8 mouse cellular contexts compared by ENCODE assay signal in genomic region chr8:126586599-126587577, GRCm38 (mm10). TPM values are rescaled to one million over a fixed set of nuclear protein-coding genes. Genes with fewer than 3 reads are reported as not detected.
DNase-seq lines count a peak whose midpoint lies in the region; ATAC-seq and TF ChIP-seq lines count a peak whose summit lies in the region.

No protein-coding gene starts in this region.

- DNase-seq in heart, adult 2 months, result no peak
- no peak for DNase-seq in heart, postnatal 25 days (ENCODE audit: low spot score)
- no peak for DNase-seq in thymus, adult 2 months
- DNase-seq in thymus, postnatal 14 days, result no peak
- no peak for DNase-seq in c-Kit-positive CD71-positive TER-119-positive erythroid progenitor cells, embryonic 14.5 days (ENCODE audit: low spot score)
- DNase-seq in left cerebral cortex, adult 8-10 months (ENCODE audit: low spot score in 2 of 2), result no peak
- DNase-seq in left cerebral cortex, postnatal 36 days (ENCODE audit: low spot score in 2 of 2), result no peak

- 48% methylated on average over 10 of the region's 10 CpGs for WGBS in heart, adult 2 months
- 61% methylated on average over 10 of the region's 10 CpGs for WGBS in thymus, adult 2 months
- WGBS in limb, embryonic 15.5 days, result 64% methylated on average over 10 of the region's 10 CpGs

- no peaks in the 10 kb centered on the region for H3K27me3 ChIP-seq in heart, adult 2 months (ENCODE audit: control insufficient read depth, insufficient read depth, low read length)
- no peaks in the 10 kb centered on the region for H3K27me3 ChIP-seq in thymus, adult 2 months (ENCODE audit: control insufficient read depth, insufficient read depth, low read length)
- H3K27me3 ChIP-seq in limb, embryonic 15.5 days, result no peaks in the 10 kb centered on the region

- TF ChIP-seq EP300 in heart, adult 2 months (IDR thresholded peaks at IDR 0.05; ENCODE audit: insufficient read depth, low read depth, low read length), result no peak

- peaks cover 31% of the 10 kb centered on the region for H3K36me3 ChIP-seq in heart, adult 2 months (ENCODE audit: control insufficient read depth, insufficient read depth, low read length)
- peaks cover 4% of the 10 kb centered on the region; the same call in 1 of the 2 replicates for H3K36me3 ChIP-seq in thymus, adult 2 months (ENCODE audit: control insufficient read depth, insufficient read depth, low read length)
- H3K36me3 ChIP-seq in limb, embryonic 15.5 days, result peaks cover 9% of the 10 kb centered on the region; the same call in 1 of the 2 replicates

- peaks cover 26% of the 10 kb centered on the region for H3K4me1 ChIP-seq in heart, adult 2 months (ENCODE audit: control insufficient read depth, insufficient read depth, low read length)
- peaks cover 34% of the 10 kb centered on the region for H3K4me1 ChIP-seq in thymus, adult 2 months (replicated peaks; ENCODE audit: control insufficient read depth, insufficient read depth, low read length)
- peaks cover 58% of the 10 kb centered on the region for H3K4me1 ChIP-seq in limb, embryonic 15.5 days

- intact Hi-C loops in heart, adult 2 months (cut with DNase I), result no loop called here
- intact Hi-C loops in heart, postnatal 25 days (cut with DNase I), result no loop called here
- intact Hi-C loops in left cerebral cortex, postnatal 36 days (cut with DNase I), result no loop called here

- peak overlapping the region; percentile 73; the same call in 1 of the 2 replicates for H3K4me2 ChIP-seq in limb, embryonic 15.5 days

- ATAC-seq in limb, embryonic 15.5 days (ENCODE audit: insufficient number of reproducible peaks, low FRiP score, low TSS enrichment, low read depth), result no peak

- H3K79me2 ChIP-seq in heart, adult 2 months (replicated peaks; ENCODE audit: control insufficient read depth, insufficient read depth, low read length), result peaks cover 3% of the 10 kb centered on the region; the same call in 1 of the 2 replicates

- peak overlapping the region; percentile 98 for H3K27ac ChIP-seq in heart, adult 2 months
- peak overlapping the region; percentile 57 for H3K27ac ChIP-seq in thymus, adult 2 months (ENCODE audit: control insufficient read depth, insufficient read depth, low read length)
- no peak overlapping the region; the same call in 1 of the 2 replicates for H3K27ac ChIP-seq in limb, embryonic 15.5 days

- peak overlapping the region; percentile 91 for H3K4me3 ChIP-seq in heart, adult 2 months
- H3K4me3 ChIP-seq in thymus, adult 2 months (ENCODE audit: control insufficient read depth, insufficient read depth, low read length), result no peak overlapping the region
- peak overlapping the region; percentile 13 for H3K4me3 ChIP-seq in limb, embryonic 15.5 days

- TF ChIP-seq CTCF in heart, adult 2 months (IDR thresholded peaks at IDR 0.05), result no peak
- TF ChIP-seq CTCF in thymus, adult 2 months (IDR thresholded peaks at IDR 0.05; ENCODE audit: borderline replicate concordance, control insufficient read depth, extremely low read depth, insufficient read depth, low read length, poor library complexity), result no peak

- 0 out of 2 replicates have a peak, but pooled peaks have one; percentile 17 for TF ChIP-seq POLR2A in heart, adult 2 months (IDR thresholded peaks at IDR 0.05; ENCODE audit: insufficient read depth, low read depth, low read length)
- no peak for TF ChIP-seq POLR2A in thymus, adult 2 months (IDR thresholded peaks at IDR 0.05; ENCODE audit: control insufficient read depth, extremely low read depth, insufficient read depth, low read length, poor library complexity)

- peak overlapping the region; percentile 42 for H3K9ac ChIP-seq in heart, adult 2 months (ENCODE audit: low read depth, low read length)
- no peak overlapping the region for H3K9ac ChIP-seq in limb, embryonic 15.5 days

- H3K9me3 ChIP-seq in limb, embryonic 15.5 days, result no peaks in the 10 kb centered on the region

RNA-seq across cellular contexts. Expression of gene Irf2bp2, which starts 6.9 kb away (rescaled TPM):
- total RNA-seq in heart, adult 2 months (2021), result 100 to 1,000 TPM in 1 of 2 experiments, 10 to 100 TPM in 1; 56.3 to 132 TPM
- polyA plus RNA-seq in heart, adult 2 months (2012; rRNA removed), result 33.8 and 37.3 TPM in 2 replicates
- total RNA-seq in heart, postnatal 25 days (2021), result 10 to 100 TPM; 63.9 to 71.4 TPM
- polyA plus RNA-seq in thymus, adult 2 months (2012; rRNA removed), result 71.7 and 113 TPM in 2 replicates
- 11.0 and 12.8 TPM in 2 replicates for polyA plus RNA-seq in limb, embryonic 15.5 days (2015; fragmentation: Nextera tagmentation; extraction: Ambion mirVana)
- 10 to 100 TPM; 52.9 to 59.6 (median 58.6) TPM for total RNA-seq in left cerebral cortex, adult 8-10 months (2022)
- total RNA-seq in left cerebral cortex, postnatal 36 days (2021), result 10 to 100 TPM; 54.3 to 63.3 TPM
